Mouse (Mus musculus) ovary, postnatal 14 days (tissue): ENCODE results near the gene Ms4a13.
"Not testable (repeated sequence)": the region's sequence is repeated elsewhere in the genome, so short reads cannot be mapped to it uniquely, and the experiment has no call there.

ENCODE experiments used
- DNase-seq: peaks from one replicate; pipeline ENCODE4 v3.0.0; 2022; ENCODE audit warnings: low spot score

Ms4a13 gene

DNA sequence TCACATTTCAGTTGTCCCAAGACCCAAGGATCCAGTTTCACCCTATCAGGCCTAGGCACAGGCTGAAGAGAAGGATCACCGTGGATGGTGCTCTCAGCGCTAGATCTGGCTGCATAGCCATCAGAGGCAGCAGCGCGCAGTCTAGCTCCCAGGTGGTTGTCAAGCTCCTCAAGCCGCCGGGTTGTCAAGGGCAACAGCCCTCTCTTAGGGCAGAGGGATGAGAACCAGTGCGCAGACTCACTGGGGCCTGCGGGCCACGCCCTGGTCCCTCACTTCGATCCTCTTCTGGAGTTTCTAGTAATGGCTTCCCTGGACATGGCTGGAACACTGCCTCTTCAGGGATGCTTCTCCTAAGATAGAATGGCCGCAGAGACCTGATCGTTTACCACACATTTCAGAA lies at the start of gene Ms4a13:
Ms4a13 (minus strand) TSS at position 192 of the 400 bp plus-strand sequence.
- no peak for DNase-seq

DNA sequence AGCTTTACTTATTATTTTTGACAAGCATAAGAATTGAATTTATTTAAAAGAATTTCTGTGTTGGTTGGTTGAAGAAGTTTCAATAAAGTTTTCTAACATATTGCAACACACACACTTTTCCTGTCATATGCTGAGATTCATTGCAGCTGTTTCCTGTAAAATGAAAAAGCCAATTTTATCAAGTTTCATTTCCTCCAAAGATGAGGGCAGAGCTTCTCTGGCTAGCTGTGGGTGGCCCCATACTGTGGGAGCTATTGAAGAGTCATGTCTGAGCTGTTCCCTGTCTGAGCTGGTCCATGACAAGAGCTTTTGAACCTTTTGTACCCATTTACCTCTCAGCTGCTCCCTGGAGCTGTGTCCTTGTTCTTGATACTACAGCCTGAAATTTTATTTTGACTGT lies 47.7 kb upstream of the Ms4a13 start:
- DNase-seq: no peak

DNA sequence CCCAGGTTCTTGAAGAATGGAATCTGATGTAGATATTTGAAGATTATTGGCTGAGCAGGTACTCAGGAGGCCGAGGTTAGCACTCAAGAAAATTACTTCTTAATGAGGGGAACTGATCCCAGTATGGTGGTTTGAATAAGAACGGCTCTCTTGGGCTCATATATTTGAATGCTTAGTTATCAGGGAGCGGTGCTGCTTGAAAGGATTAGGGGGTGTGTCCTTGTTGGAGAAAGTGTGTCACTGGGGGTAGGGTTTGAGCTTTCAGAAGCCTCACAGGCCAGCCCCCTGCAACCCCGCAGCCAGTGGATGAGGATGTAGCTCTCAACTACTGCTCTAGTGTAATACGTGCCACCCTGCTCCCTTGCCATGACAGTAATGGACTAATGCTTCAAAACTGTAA lies 46.0 kb upstream of the Ms4a13 start:
- no peak for DNase-seq

DNA sequence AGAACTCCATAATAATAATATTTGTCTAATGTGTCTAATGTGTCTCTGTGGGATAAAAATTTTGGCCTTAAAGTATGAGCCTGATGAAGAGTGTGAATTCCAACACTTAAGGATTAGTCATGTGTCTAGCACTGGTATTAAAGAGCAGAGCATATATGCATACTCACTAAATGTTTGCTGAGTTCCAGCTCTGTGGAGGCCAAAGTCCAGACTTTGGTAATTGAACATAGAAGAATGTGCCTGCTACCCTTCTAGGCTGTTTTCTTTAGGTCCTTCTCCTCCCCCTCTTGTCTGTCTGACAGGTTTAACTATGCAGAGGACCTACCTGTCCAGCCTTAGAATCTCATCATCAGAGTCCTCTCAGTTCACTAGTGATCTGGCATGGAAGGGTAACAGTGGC lies 39.3 kb upstream of the Ms4a13 start:
- no peak for DNase-seq

DNA sequence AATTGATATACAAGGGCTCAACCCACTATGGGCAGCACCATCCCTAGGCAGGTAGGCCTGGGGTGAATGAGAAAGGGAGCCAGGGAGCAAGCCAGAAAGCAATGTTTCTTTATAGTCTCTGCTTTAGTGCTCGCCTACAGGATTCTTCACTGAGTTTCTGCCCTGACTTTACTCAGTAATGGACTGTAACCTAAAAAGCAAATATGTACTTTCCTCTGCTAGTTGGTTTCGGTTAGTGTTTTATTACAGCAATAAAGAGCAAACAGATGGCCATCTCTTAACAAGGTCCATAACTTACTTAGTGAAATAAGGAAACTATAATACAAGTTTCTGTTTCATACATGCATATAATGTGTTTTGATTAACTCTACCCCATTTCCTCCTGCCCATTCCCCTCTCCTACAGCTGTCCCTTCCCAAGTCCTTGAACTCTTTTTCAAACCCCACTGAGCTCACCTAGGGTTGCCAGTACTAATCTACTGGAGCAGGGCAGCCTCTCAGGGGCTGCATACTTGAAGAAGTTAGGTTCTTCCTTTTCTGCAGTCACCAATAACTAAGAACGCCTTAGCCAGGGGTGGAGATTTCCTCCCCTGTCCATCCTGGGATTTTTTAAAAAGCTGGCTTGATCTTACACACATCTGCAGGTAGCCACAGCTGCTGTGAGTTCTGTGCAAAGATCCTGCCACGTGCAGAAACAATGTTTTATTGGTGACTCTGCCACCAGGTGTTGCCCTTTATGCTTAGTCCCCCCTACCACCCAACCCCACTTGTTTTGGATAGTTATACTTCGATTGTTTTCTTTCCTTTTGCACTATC lies 38.6 kb upstream of the Ms4a13 start:
- DNase-seq: no peak

DNA sequence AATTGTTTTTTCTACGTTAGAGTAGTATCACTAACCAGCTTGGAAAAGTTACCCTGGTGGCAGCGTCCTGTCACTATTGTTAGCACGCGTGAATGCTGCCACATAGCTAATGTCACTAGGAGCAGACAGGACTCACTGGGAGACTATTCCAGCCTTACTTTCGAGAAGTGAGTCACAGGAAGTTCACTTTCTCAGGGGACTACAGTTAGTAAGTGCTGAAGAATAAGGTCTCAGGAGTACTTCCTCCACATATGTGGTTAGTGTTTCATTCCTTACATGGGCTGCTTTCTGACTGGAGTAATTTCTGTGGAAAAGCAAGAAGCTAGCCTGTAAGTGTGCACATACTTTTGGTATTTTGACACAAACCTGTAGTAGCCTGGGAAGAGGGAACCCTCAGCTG lies 37.7 kb upstream of the Ms4a13 start:
- no peak for DNase-seq

DNA sequence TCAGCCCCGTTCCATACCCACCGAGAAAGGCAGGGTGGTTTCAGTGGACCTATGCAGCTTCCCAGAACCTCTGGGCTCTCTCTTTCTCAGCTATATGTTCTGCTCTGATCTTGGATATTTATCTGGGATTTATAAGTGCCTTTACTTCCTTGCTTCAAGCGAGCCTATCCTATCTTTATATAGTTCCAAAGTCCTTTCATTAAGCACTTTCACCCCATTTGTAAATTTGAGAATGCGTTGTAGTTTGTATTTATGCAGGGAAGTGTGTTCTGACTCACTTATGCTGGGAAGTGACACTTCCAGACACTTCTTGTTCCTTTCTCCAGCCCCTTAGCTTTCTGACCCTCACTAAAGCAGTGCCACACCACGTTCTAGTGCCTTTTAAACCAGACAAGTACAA lies 35.8 kb upstream of the Ms4a13 start, which contains the start of gene Ms4a12:
Ms4a12 (minus strand) TSS at position 101 of the 400 bp plus-strand sequence.
- no peak for DNase-seq

DNA sequence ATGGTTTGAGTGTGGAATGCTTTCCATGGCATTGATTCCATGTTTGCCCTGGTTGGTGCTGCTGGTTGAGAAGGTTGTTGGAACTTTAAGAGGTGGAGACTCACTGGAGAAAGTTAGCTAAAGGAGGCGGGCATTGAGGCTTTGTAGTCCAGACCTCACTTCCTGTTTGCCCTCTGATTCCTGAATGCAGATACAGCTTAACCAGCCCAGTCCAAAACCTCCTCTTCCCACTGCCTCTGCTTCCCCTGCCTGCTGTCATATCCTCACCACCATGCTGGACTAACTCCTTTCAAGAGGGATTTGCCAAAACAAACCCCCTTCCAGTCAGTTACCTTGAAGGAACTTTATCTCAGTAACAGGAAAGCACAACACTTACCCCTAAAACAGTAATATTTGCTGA lies 4.0 kb downstream of the Ms4a13 start:
- DNase-seq: no peak

DNA sequence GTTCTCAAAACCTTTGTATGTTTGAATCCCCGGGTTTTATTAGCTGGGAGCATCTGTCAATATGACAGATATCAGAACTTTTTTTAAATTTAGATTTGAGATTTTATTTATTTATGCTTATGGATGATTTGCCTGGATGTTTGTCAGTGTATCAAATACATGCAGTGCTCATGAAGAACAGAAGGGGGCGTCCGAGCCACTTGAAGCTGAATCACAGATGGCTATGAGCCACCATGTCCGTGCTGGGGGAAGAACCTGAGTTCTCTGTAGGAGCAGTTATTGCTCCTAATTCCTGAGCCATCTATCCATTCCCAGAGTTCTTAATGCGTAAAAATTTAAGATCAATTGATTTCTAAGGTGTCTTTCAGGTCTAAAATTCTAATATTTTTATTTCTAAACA lies 12.4 kb downstream of the Ms4a13 start:
- peak; percentile 9 for DNase-seq

DNA sequence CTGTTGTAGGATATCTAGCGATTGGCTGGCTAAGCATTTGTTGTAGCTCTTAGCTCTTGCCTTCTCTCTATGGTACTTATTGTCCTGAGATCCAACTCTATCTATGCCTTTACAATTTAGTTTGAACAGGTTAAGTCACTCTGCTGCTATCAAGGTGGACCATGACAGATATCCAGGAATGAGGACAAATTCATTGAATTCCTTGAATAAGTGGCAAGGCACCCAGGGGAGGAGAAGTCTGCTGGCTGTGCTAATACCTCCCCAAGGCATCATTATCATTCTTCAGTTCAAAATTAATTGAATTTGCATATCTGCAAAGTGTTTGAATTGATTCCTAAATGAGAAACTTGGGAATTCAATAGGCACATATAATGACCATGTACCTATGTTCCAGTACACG lies 19.1 kb downstream of the Ms4a13 start:
- DNase-seq: no peak

DNA sequence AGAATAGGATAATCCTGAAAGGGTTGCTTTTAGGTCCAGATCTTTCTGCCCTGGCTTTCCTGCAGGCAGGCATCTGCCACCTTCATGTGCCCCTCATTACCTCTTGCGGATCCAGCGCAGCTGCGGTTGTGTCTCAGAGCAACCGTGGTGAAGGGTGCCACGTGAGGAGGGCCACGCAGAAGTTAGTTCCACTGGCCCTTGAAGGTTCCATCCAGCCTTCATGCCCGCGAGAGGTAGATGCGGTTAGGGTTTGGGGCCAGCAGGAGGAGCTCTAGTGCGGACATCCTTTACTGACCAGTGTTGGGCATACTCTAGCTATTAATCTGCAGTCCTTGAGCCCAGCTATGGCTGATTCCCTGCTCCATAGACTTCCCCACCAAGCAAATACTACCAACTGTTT lies 31.4 kb downstream of the Ms4a13 start, which contains the start of gene 1700025F22Rik:
1700025F22Rik (minus strand) TSS at position 149 of the 400 bp plus-strand sequence.
- DNase-seq: no peak

DNA sequence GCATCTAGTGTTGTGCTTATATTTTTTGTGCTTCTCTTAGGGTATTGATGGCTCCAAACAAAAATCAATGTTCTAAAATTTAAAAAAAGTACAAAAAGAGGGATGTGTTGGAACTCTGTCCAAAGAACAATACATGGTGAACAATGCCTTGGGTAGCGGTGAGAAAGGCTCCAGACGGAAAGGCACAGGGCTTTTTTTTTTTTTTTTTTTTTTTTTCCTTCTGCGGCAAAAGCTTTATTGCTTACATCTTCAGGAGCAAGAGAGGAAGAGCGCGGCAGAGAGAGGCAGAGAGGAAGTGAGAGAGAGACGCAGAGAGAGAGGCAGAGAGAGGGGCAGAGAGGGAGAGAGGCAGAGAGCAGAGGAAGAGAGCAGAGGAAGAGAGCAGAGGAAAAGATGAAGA lies 38.6 kb downstream of the Ms4a13 start:
- not testable (repeated sequence) for DNase-seq

DNA sequence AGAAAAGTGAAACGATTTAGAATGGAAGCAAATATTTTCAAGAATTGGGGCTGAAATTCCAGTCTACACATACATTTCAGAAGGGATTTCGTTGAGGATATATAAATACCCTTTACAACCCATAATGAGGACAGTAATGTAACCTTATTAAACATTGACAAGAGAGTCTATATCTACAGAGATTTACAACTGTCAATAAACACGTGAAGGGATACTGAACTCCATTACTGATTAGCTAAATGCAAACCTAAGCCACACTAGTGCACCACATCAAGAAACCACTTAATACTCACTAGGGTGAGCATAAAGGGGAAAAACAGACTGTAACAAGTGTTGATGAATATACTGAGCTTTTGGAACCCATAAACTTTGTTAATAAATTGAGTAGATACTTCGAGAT lies 61.2 kb downstream of the Ms4a13 start:
- DNase-seq: no peak

DNA sequence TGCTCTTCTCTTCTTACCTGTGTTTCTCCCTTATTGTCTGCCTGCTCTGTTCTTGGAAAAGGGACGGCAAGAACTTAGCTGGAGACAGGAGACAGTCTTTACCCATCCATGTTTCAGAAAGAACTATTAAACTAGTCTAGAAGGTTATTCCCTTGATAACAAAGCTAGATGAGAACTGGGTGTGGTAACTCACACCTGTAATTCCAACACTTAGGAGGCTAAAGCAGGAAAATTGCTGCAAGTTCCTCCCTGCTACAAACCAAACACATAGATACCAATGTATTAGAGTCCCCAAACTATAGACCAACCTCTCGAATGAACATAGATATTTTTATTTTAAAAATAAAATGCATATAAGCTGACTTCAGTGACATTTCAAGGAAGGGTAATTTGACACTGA lies 61.7 kb downstream of the Ms4a13 start:
- no peak for DNase-seq

DNA sequence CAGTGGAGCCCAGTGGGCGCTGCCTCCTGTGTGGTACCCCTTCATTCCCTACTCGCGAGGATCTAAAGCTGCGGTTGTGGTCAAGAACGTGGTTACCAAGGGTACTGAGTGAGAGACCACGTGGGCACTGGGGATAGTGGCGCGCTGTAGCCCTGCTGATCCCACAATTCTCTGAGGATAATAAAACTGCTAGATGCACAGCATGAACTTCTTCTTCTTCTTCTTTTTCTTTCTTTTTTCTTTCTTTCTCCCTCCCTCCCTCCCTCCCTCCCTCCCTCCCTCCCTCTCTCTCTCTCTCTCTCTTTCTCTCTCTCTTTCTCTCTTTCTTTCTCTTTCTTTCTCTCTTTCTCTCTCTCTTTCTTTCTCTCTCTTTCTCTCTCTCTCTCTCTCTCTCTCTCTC lies 65.8 kb downstream of the Ms4a13 start, which contains the start of gene 1700017D01Rik:
1700017D01Rik (minus strand) TSS at position 101 of the 400 bp plus-strand sequence.
- not testable (repeated sequence) for DNase-seq

DNA sequence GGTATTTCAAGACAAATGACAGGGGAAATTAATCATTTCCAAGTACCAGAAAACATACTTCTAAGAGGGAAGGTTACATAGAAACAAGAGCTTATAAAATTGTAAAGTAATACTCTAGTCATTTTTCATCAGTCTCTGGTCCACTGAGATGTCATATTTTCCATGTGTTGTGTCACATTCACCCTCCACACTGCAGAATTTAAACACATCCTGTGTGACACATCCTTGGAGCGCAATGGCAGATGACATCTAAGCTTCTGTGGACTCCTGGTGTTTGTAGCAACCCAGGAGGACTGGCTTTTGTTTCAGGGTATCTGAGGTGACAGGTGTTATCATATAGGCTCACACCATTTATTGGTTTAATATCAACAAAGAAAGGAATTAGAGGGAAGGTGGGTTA lies 66.8 kb downstream of the Ms4a13 start:
- no peak for DNase-seq

DNA sequence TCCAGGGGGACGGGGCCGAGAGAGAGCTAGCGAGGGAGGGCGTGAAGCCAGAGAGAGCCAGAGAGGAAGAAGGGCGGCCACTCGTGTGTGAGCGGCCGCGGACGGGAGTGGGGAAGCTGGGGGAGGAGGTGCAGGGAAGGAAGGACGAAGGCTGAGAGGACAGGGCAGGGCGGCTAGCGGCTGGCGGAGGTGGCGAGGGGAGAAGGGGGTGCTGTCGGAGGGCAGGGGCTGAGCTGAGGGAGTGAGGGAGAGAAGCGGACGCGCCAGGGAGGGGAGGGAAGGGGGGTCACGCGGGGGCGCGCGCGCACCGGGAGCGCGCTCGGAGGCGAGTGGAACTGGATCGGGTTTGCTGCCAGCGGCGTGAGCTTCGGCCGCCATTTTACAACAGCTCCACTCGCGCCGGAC lies 75.5 kb downstream of the Ms4a13 start:
- DNase-seq: not testable (repeated sequence)
